Mouse (Mus musculus) bone marrow macrophage, adult 2 months (primary cell): ENCODE results near the gene Pcbp4.

Experiments used
- CTCF ChIP-seq: IDR thresholded peaks from 2 replicates; pipeline ENCODE4 v1.5.1; 2012; ENCODE audit warnings: low read depth, mild to moderate bottlenecking, low read length, moderate library complexity
- POLR2A ChIP-seq: IDR thresholded peaks from 2 replicates; pipeline ENCODE4 v1.6.1; 2012; ENCODE audit warnings: mild to moderate bottlenecking, low read depth, low read length, borderline replicate concordance

DNA sequence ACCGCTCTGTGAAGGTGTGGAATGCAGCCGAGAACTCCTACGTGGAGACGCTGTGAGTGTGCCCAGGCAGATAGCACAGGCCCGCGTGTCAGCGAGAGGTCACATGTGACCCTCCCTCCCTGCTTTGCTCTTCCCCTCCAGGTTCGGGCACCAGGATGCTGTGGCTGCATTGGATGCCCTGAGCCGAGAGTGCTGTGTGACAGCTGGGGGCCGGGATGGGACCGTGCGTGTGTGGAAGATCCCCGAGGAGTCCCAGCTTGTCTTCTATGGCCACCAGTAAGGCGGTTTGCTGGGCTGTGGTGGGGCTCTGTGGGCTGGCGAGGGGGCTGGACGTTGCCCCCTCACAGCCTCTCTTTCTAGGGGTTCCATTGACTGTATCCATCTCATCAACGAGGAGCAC lies 30.5 kb downstream of the Pcbp4 start:
- TF ChIP-seq POLR2A = no peak
- no peak for TF ChIP-seq CTCF
